In genomic region chr17:65737622-65738021, GRCm38 (mm10) we compare ENCODE assay signal across 9 mouse cellular contexts. TPM values are rescaled to one million over a fixed set of nuclear protein-coding genes. Genes with fewer than 3 reads are reported as not detected.
DNase-seq lines count a peak whose midpoint lies in the region; ATAC-seq lines count a peak whose summit lies in the region.
"Had no signal": no experiment of that assay in that cellular context is flagged by ENCODE, and none has a peak within 500 bp of the region (broad histone marks: within the 10 kb centered on the region; RNA-seq: fewer than 3 reads in every experiment).

No protein-coding gene starts in this region.

- H3K4me3 ChIP-seq in intestine, embryonic 15.5 days (replicated peaks), result no peak overlapping the region
- no peak overlapping the region for H3K4me3 ChIP-seq in intestine, embryonic 16.5 days (ENCODE audit: low read length)
- H3K4me3 ChIP-seq: embryonic facial prominence, embryonic 13.5 days had no signal

- no peak overlapping the region for H3K4me2 ChIP-seq in intestine, embryonic 15.5 days (replicated peaks)
- no peak overlapping the region for H3K4me2 ChIP-seq in intestine, embryonic 16.5 days (ENCODE audit: low read depth, low read length)
- H3K4me2 ChIP-seq: embryonic facial prominence, embryonic 13.5 days had no signal

- 79% methylated on average over 6 of the region's 6 CpGs for WGBS in intestine, embryonic 15.5 days
- WGBS in intestine, embryonic 16.5 days, result 76% methylated on average over 6 of the region's 6 CpGs

- H3K9me3 ChIP-seq in intestine, embryonic 15.5 days, result no peaks in the 10 kb centered on the region
- no peaks in the 10 kb centered on the region for H3K9me3 ChIP-seq in intestine, embryonic 16.5 days (ENCODE audit: control insufficient read depth, low read length)
- H3K9me3 ChIP-seq: embryonic facial prominence, embryonic 13.5 days had no signal

- H3K27me3 ChIP-seq in intestine, embryonic 15.5 days (replicated peaks), result no peaks in the 10 kb centered on the region
- no peaks in the 10 kb centered on the region for H3K27me3 ChIP-seq in intestine, embryonic 16.5 days (replicated peaks; ENCODE audit: control insufficient read depth, insufficient read depth, low read length)
- H3K27me3 ChIP-seq: embryonic facial prominence, embryonic 13.5 days had no signal

- no peak overlapping the region for H3K9ac ChIP-seq in intestine, embryonic 15.5 days
- no peak overlapping the region for H3K9ac ChIP-seq in intestine, embryonic 16.5 days (ENCODE audit: low read depth, low read length)
- H3K9ac ChIP-seq: embryonic facial prominence, embryonic 13.5 days had no signal

- no peak for ATAC-seq in intestine, embryonic 15.5 days
- no peak for ATAC-seq in intestine, embryonic 16.5 days
- ATAC-seq in megakaryocyte progenitor cell, adult 5-6 weeks (replicated peaks; ENCODE audit: poor library complexity), result peak; percentile 61
- ATAC-seq in inflammation-experienced regulatory T-cells, adult 6 months, result no peak

- H3K27ac ChIP-seq in intestine, embryonic 15.5 days, result 0 out of 2 replicates have a peak overlapping the region, but pooled peaks have one; percentile 22
- H3K27ac ChIP-seq in intestine, embryonic 16.5 days (ENCODE audit: low read length), result no peak overlapping the region
- H3K27ac ChIP-seq: embryonic facial prominence, embryonic 13.5 days had no signal

- no peaks in the 10 kb centered on the region for H3K36me3 ChIP-seq in intestine, embryonic 15.5 days
- no peaks in the 10 kb centered on the region for H3K36me3 ChIP-seq in intestine, embryonic 16.5 days (ENCODE audit: control insufficient read depth, insufficient read depth, low read length)
- H3K36me3 ChIP-seq: embryonic facial prominence, embryonic 13.5 days had no signal

- DNase-seq in heart, adult 8-10 months (ENCODE audit: low spot score), result peak; percentile 51
- DNase-seq in kidney, postnatal 25 days, result peak; percentile 40 to 64
- no peak for DNase-seq in right cerebral cortex, adult 18-20 months
- DNase-seq in natural killer cell, adult 2 months (ENCODE audit: low spot score in 2 of 2), result no peak

- 0 out of 2 replicates have a peak, but pooled peaks cover 3% of the 10 kb centered on the region for H3K4me1 ChIP-seq in intestine, embryonic 15.5 days (replicated peaks)
- no peaks in the 10 kb centered on the region for H3K4me1 ChIP-seq in intestine, embryonic 16.5 days (ENCODE audit: control insufficient read depth, insufficient read depth, low read length)
- H3K4me1 ChIP-seq: embryonic facial prominence, embryonic 13.5 days had no signal

RNA-seq across cellular contexts. Expression of gene Rab31, which starts 34.9 kb away (rescaled TPM):
- 26.6 and 32.5 TPM in 2 replicates for polyA plus RNA-seq in intestine, embryonic 15.5 days (2015; fragmentation: Nextera tagmentation; extraction: Ambion mirVana)
- polyA plus RNA-seq in intestine, embryonic 16.5 days (2015; fragmentation: Nextera tagmentation; extraction: Ambion mirVana), result 26.8 and 28.0 TPM in 2 replicates
- 10 to 100 TPM in 3 of 4 experiments, 1 to 10 TPM in 1; 9.5 to 15.5 (median 12.9) TPM for total RNA-seq in heart, adult 8-10 months (2022)
- 44.3 and 46.2 TPM in 2 replicates for total RNA-seq in megakaryocyte progenitor cell, adult 5-6 weeks (2015)
- 73.3 and 75.1 TPM in 2 replicates for total RNA-seq in megakaryocyte progenitor cell, adult 5-6 weeks (2017)
- 1 to 10 TPM; 1.7 to 2.8 (median 2.6) TPM for polyA plus RNA-seq in inflammation-experienced regulatory T-cells, adult 6 months (2017; shearing (Covaris generic))

RNA-seq across cellular contexts. Expression of gene Ppp4r1, which starts 44.8 kb away (rescaled TPM):
- polyA plus RNA-seq in intestine, embryonic 15.5 days (2015; fragmentation: Nextera tagmentation; extraction: Ambion mirVana), result 32.5 and 35.1 TPM in 2 replicates
- polyA plus RNA-seq in intestine, embryonic 16.5 days (2015; fragmentation: Nextera tagmentation; extraction: Ambion mirVana), result 30.9 and 34.0 TPM in 2 replicates
- total RNA-seq in heart, adult 8-10 months (2022), result 10 to 100 TPM; 33.2 to 39.5 (median 37.6) TPM
- 39.9 and 44.5 TPM in 2 replicates for total RNA-seq in megakaryocyte progenitor cell, adult 5-6 weeks (2015)
- total RNA-seq in megakaryocyte progenitor cell, adult 5-6 weeks (2017), result 48.1 and 65.4 TPM in 2 replicates
- polyA plus RNA-seq in inflammation-experienced regulatory T-cells, adult 6 months (2017; shearing (Covaris generic)), result 10 to 100 TPM; 17.2 to 32.9 (median 20.8) TPM

Comparison
In these comparisons a context has a peak if more than half of its experiments do, and no peak if none do; other contexts are left out.
1. DNase-seq: peak in heart, adult 8-10 months (single experiment) and kidney, postnatal 25 days (2 of 2); none in right cerebral cortex, adult 18-20 months (single experiment) and natural killer cell, adult 2 months (0 of 2).